Mouse (Mus musculus) erythroblast, adult 5-6 weeks (primary cell): Measurements from ENCODE around the gene Fkbp8. TPM values are rescaled to one million over a fixed set of nuclear protein-coding genes. Genes with fewer than 3 reads are reported as not detected.

Experiments used
- ATAC-seq: replicated peaks from 2 replicates; pipeline ENCODE4 v1.8.0; 2016; ENCODE audit warnings: moderate number of reproducible peaks, mild to moderate bottlenecking, moderate TSS enrichment, inconsistent platforms; ENCODE audit not compliant: poor library complexity, low FRiP score, severe bottlenecking
- total RNA-seq, 2 experiments: library from RNA; stranded (forward) in 1 of 2; stranded (reverse) in 1 of 2; fragments of 150-400 nt in 1 of 2; fragments of 200-764, 138-1000 nt in 1 of 2; gene quantifications; 2 replicates each; pipeline versions ENCODE4 v1.2.3 to v1.2.4; 2015 to 2017; ENCODE audit warnings: low replicate concordance in 2 of 2

Gene Fkbp8
- total RNA-seq, 2 experiments from 2014 or later = 27.1 to 53.5 TPM

DNA sequence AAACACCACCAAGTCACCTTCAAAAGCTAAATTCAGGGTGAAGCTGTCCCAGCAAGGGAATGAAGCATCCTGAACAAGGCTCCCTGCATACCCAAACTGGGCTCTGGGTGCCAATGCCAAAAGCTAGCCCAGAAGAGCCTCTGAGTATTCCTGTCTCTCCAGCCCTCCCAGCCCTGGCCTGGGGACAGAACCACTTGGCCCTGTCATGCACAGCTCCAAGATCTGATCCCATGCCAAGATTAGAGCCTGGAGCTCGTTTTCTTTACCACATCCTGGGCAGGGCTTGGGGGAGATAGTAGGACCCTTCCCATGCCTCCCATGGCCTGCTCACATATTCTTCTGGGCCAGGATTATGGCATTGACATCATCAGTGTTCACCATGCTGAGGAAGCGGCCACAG, 7.9 kb upstream of the Fkbp8 start:
- no peak for ATAC-seq

DNA sequence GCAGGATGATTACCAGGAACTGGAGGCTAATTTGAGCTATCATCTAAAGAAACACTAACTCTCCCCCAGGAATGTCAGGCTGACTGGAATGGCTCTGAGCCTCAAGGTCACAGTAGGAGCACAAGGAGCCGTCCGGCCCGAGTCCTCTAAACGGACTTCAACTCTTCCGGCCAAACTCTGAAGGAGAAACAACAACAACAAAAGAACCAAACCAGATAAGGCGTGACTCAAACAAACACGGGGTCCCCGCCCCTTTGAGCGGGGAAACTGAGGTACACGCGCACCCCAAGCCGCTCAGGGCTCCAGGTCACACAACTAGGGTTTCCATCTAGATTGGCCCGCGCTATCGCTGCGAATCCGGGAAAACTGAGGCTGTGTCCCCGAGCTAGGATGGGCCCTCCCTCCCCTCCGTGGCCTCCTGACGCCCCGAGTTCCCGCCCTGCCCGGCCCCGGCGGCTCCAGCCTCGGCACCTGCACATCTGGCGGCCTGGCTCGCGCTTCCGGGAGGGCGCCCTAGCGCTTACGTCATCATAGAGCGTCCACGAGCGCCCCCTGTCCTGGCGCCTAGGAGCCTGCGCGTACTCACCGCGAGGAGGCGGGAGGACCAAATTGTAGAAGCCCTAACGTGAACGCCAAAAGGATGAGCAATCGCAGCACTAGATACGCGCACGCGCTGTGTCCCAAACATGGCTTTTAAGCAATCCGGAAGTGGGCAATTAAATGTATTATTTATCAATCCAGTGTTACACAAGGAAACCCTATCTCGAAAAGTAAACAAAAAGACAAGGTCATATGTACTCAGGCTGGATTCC, 4.7 kb upstream of the Fkbp8 start:
- peak; percentile 84 for ATAC-seq

DNA sequence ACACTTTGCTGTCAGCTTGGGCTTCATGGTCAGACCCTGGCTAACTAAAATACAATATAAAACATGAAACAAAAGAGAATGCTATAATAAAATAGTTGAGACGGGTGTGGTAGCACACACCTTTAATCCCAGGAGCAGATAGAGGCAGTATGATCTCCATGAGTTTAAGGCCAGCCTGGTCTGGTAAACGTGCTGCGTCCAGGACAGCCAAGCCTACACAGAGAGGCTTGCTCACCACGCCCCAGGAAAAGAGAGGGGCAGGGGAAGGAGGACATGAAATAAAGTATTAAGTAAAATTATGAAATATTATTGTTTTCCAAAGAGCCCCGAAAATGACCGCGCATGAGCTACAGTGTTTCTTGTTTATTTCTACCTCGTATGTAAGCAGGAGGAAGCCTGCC, 413 bp upstream of the Fkbp8 start:
- ATAC-seq = peak; percentile 25

DNA sequence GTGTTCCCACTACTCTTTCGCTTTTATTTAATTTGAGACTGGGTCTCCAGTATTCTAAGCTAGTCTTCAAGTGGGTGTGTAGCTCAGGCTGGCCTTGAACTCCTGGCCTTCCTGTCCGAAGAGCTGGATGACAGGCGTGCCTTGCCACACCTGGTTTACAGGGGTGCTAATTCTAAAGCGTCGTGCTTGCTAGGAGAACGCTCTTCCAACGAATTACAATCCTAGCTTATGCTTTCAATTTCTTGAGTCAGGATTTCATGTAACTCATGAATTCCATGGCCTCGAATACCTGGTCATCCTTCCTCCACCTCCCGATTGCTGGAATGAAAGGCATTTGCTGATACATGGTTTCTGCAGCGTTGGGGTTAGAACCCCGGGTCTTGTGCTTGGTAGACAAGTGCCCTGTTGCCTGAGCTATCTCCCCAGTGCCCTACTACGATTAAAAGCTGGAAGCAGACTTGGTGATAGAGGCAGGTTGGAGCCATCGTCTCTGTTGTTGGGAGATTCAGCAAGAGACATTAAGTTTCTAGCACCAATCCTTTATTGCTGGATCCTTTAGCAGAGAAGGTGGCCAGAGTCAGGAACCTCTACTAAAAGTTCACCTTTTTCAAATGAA, 766 bp downstream of the Fkbp8 start:
- no peak for ATAC-seq

DNA sequence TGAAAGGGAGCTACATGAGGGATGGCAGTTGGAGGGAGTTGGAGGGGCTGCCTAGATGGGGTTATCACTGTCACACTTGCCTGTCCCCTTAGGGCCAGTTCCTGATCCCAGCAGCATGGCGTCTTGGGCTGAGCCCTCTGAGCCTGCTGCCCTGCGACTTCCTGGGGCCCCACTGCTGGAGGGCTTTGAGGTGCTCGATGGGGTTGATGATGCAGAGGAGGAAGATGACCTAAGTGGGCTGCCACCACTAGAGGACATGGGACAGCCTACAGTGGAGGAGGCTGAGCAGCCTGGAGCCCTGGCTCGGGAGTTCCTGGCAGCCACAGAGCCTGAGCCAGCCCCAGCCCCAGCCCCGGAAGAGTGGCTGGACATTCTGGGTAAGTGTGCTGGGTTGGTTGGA, 1.8 kb downstream of the Fkbp8 start:
- no peak for ATAC-seq

DNA sequence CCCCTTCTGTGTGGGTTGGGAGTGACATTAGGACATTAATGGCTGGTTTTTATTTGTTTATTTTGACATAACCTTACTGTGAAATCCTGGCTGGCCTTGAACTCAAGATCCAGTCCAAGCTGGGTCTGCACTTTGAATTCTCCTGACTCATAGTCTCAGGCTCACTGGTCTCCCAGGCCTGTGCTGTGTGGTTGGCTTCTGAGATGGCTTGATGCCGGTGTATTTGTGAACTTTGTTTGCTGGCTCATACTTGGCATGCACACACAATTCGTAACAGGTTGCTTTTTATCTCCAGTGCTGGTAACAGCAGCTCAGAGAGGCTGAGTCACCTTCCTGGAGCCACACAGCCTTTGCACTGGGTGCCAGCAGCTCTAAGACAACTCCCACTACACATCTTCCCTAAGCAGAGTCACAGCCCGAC, 2.2 kb downstream of the Fkbp8 start:
- peak; percentile 51 for ATAC-seq

DNA sequence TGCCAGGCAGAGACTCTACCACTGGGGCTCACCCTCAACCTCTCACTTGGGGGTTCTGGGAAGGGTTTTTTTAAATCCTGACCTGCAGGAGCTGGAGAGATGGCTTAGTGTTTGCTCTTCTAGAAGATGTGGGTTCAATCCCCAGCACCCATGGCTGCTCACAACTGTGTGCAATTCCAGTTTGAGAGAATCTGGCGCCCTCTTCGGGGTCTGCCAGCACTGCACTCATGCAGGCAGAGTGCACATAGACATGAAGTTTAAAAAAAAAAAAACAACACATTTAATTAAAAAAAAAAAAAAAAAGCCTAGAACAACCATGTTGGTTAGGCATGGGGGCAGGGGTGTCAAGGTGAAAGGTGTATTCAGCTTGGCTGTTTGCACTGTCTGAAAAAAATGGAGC, 2.8 kb downstream of the Fkbp8 start:
- no peak for ATAC-seq

DNA sequence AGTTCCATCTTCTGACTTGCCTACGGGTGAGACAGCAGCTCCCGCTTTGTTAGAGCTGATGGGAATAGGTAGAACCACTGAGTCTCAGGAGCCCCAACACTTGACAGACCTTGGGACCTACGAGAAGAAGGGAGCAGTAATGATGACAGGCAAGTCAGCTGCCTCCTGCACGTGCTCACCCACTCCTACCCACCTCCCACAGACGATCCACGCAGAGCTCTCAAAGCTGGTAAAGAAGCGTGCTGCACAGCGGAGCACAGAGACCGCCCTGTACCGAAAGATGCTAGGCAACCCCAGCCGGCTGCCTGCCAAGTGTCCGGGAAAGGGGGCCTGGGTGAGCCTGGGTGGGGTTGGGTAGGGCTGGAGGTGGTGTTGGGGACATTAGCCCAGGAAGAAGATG, 6.8 kb downstream of the Fkbp8 start:
- ATAC-seq = no peak

DNA sequence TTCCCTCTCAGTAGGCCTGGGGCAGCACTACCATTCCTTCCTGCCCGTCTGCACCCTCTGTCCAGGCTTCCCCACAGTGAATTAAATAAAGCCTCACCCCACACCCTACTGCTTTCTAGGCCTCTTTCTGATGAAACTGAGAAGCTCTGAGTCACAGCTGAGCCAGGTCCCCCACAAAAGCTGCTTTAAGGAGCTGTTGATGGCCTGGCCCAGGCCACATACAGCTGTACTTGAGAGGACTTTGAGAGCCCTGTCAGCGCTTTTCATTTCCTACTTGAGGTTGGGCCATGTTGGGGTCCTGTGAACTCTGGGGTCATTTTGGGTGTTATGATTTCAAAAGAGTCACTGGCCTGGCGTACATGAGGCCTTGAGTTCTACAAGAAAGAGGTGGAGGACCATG, 7.7 kb downstream of the Fkbp8 start:
- no peak for ATAC-seq

DNA sequence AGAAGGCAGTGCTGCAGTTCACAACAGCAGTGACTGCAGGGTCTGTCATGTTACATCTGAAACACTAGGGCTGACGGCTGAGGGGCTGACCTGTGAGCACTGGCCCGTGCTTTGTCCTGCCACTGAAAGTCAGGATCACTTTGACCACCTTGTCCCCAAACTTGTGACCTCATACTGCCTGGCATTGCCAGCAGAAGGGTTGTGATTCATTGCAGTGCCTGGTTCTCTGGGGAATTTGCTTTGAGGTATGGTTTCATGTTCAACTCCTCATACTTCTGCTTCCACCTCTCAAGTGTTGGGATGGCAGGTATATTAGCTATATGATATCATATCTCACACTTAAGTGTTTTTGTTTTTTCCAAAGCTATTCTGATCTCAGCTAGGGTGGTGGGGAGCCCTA, 8.2 kb downstream of the Fkbp8 start:
- ATAC-seq = no peak

DNA sequence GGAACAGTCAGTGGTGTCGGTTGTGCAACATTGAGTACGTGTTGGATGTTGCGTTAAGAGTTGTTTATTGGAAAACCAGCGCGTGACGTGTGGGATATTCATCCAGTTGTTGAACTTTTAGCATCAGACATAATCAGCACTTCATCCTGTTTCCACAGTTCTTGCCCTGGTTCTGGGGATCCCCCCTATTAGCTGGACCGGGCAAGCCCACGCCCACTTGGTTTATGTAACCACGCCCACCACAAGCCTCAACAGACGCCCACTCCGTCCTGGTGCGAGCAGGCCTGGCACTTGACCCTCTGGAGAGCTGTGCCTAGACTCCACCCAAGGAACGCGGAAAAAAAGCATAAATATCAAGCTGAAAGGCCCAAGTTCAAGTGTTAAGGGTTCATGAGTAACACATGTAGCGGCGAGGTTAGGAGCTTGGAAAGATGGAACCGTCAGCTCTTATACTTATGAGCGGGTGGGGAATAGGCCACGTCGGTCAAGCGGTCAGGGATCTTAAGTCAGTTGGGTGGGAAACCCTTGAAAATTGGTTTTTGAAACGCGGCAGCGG, 10.6 kb downstream of the Fkbp8 start:
- ATAC-seq = peak; percentile 32

DNA sequence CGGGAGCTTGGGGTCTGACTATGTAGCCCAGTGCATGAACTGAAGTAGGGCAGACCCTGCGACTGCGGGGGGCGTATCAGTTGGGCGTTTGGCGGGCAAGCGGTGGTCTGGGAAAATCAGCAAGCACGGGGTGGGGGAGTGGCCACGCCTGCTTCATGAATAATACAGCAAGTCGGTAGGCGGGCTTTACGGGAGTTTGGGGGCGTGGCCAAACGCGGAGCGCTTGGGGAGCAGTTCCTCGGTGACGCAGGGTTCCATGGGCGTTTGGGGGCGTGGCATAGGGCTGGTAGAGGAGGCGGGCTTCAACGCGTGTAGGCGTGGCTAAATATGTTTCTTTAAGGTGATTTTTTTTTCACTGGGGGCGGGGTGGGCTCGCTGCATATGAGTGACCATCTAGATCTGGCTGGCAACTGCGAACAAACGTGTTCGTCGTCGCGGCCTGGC, 11.1 kb downstream of the Fkbp8 start:
- peak; percentile 78 for ATAC-seq

DNA sequence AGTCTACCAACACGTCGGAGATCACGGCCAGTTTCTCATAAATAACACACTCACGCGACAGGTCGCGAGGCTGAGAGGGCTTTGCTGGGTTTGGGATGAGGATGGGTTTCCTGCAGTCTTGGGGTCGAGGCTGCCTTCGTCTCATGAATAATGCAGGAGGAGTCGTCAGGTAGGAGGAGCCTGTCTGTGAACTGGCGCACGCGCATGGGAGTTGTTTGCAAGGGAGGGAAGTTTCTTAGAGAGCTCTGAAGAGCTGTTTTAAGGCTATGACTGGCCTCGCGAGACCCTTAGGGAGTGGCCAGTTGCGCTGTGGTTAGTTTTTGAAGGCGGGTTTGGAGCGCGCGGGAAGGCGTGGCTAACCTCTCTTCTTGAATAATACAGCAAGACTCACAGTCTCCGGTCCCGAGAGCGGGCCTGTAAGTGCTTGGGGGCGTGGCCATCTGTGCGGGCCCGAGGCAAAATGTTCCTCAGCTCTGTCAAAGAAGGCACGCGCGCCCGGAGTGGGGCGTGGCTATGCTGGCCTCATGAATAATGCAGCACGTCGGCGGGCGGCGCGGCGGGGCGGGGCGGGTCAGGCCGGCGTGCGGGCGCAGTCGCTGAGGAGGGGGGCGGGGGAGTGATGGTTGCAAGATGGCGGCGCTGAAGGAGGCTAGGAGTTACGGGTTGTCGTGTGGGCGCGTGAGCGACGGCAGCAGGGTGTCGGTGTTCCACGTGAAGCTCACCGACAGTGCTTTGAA, 11.7 kb downstream of the Fkbp8 start, which contains the start of gene Ell:
Ell (plus strand) TSS at position 381 of the 737 bp plus-strand sequence.
- peak; percentile 72 for ATAC-seq

DNA sequence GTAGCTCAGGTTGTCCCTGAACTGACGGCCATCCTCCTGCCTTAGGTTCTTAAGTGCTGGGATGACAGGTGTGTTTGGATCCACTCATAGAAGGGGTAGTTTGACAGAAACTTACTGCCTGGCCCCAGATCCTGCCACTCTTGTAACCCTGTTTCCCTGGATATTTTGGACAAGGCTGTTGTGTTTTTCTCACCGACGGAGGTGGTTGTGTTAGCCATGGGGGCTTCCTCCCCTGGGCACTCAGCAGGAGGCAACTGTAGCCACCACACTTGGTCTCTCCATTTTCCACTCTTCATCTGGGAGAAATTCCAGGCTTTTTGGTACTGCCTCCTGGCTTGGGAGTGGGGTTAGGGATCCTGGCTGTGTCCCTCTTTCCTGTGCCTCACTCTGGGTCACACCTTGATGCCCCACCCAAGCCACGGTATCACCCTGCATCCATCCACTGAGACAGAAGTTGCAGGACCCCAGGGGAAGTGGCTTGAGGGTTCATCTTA, 12.5 kb downstream of the Fkbp8 start:
- ATAC-seq = no peak

DNA sequence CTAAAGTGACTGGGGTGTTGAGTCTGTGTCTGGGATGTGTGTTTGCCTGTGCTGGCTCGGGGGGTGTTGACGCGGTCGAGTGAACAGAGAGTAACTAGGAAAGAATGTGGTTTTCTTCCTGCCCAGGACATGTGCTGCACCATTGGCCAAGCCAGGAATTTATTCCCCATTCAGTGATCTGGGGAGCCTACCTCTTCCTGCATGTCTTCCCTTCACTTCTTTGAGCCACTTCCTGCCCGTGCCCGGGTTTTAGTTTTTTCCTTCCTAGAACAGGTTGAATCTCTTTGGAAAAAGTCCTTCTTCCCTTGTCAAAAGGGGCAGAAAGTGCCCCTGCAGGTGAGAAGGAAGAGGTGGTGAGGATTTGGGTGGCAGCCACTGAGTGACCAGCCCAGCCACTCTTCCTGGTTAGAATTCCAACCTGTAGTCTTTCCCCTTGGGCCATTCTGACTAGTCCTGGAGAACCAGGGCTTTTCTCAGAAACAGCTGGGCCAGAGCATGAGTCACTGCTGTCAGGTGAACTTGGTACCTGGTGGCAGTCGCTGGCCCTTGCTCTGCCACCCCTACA, 13.1 kb downstream of the Fkbp8 start:
- no peak for ATAC-seq

DNA sequence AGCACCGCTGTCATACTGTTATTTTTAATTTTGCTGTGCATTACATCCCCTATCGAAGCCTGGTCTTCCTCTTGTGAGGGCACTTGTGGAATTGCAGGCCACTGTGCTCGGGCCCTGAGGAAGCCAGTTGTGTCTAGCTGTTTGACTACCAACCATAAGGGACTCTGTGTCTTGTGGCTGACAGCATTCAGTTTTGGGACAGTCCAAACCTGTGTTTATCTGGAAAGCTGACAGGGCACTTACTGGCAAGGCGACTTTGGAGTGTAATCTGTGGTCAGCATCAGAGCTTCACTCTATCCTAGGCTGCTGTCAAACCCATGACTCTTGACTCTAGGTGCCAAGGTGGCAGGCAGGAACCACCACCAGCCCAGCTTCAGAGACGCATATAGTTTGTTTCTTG, 13.6 kb downstream of the Fkbp8 start:
- ATAC-seq = no peak

DNA sequence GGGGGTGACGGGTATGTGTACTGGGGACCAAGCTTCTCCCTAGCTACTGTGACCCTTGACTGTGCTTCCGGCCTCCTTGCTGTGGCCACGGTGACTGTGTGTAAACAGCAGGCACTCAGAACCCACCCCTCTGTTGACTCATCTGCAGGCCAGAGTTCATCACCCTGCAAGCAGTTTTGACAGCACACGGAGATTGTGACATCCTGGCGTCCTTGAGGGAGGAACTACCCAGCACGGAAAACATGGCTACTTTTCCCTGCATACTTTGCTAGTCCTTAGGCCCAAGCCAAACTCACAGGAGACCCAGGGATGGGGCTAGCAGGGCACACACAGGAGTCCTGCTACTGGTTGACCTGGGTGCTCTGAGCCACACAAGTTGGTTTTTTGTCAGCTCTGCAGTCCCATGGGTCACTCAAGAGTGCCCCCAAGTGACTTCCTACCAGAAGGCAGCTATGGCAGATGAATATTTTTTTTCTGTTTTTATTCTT, 16.7 kb downstream of the Fkbp8 start:
- ATAC-seq = no peak

DNA sequence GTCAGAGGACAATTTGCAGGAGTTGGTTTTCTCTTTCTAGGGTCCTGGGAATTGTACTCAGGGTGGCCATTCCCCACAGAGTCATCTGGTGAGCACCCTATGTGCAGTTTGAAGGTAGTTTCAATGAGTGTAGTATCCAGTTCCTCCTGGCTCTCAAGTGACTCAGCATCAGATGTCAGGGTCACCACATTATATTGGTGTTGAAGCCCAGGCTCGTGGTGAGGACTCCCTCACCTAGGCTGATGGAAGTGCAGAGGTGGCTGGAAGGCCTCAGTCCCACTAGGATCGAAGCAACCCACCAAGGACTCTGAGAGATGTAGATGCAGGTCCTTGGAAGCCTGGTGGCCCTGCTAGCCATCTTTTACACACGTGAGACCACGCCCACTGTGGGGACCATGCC, 18.9 kb downstream of the Fkbp8 start:
- ATAC-seq = no peak

DNA sequence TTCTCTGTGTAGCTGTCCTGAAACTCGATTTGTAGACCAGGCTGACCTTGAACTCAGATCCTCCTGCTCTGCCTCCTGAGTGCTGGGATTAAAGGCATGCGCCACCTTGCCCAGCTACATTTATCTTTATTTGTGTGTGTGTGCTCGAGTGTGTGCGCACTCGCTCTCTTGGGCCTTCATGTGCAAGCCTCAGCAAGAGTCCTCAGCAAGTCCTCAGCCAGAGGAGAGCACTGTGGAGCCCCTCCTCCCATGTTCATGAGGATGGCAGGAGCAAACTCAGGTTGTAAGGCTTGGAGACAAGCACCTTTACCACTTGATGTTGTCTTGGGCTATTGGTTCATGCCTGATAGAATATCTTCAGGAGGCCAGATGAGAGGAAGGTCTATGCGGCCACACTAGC, 20.2 kb downstream of the Fkbp8 start:
- no peak for ATAC-seq
